Mouse (Mus musculus) CH12.LX (cell line): ENCODE data around the gene Zbtb8a. TPM values are rescaled to one million over a fixed set of nuclear protein-coding genes. Genes with fewer than 3 reads are reported as not detected.

Experiments
- DNase-seq: peaks from one replicate; pipeline ENCODE4 v3.0.0-alpha.2; 2013; ENCODE audit errors: extremely low read depth
- H3K27ac ChIP-seq: 2 replicates; pipeline ENCODE4 v1.5.1; 2012; ENCODE audit warnings: low read depth, mild to moderate bottlenecking, control low read depth, moderate library complexity; ENCODE audit not compliant: insufficient read depth
- H3K27me3 ChIP-seq: replicated peaks from 2 replicates; pipeline ENCODE3; 2012; ENCODE audit warnings: inconsistent platforms
- H3K36me3 ChIP-seq, 2 experiments: replicated peaks in 1 of 2; 2 replicates each; pipeline versions ENCODE3 to v1.6.1; 2012; ENCODE audit warnings: inconsistent platforms in 1 of 2, low read length in 1 of 2, mild to moderate bottlenecking in 1 of 2, mixed read lengths in 1 of 2, moderate library complexity in 1 of 2; ENCODE audit not compliant: control insufficient read depth in 1 of 2, insufficient read depth in 1 of 2
- H3K4me1 ChIP-seq, 2 experiments: 2 replicates each; pipeline ENCODE4 v1.6.1; 2012; ENCODE audit warnings: inconsistent platforms in 1 of 2, moderate library complexity in 1 of 2; ENCODE audit not compliant: insufficient read depth in 2 of 2, control insufficient read depth in 1 of 2
- H3K4me2 ChIP-seq: 2 replicates; pipeline ENCODE4 v1.6.1; 2012; ENCODE audit warnings: low read depth, mild to moderate bottlenecking, control low read depth; ENCODE audit not compliant: poor library complexity, insufficient read depth, severe bottlenecking
- H3K4me3 ChIP-seq, 3 experiments: fragments of 150-350 bp in 1 of 3; sonication (generic) in 1 of 3; replicated peaks in 1 of 3; 2 replicates each; pipeline versions ENCODE3 to v1.5.1; 2011 to 2012; ENCODE audit warnings: low read depth in 2 of 3, low read length in 2 of 3, mild to moderate bottlenecking in 2 of 3, moderate library complexity in 2 of 3, control low read depth in 1 of 3, improper control_type of control experiment in 1 of 3, inconsistent platforms in 1 of 3, mixed read lengths in 1 of 3; ENCODE audit not compliant: poor library complexity in 1 of 3
- H3K79me2 ChIP-seq: replicated peaks from 2 replicates; pipeline ENCODE4 v1.6.1; 2012; ENCODE audit warnings: mild to moderate bottlenecking, moderate library complexity; ENCODE audit not compliant: control insufficient read depth, poor library complexity, insufficient read depth, severe bottlenecking; ENCODE audit errors: extremely low read depth
- H3K9ac ChIP-seq: 2 replicates; pipeline ENCODE4 v1.6.1; 2012; ENCODE audit warnings: low read depth, mild to moderate bottlenecking, control low read depth, moderate library complexity; ENCODE audit not compliant: insufficient read depth
- H3K9me3 ChIP-seq: replicated peaks from 2 replicates; pipeline ENCODE3; 2012; ENCODE audit warnings: low read length, inconsistent platforms, mixed read lengths
- CTCF ChIP-seq, 2 experiments: IDR thresholded peaks in 1 of 2; conservative IDR thresholded peaks in 1 of 2; 2 replicates each; pipeline ENCODE4 v1.5.1; 2011 to 2012; ENCODE audit warnings: low read depth in 2 of 2, low read length in 2 of 2, improper control_type of control experiment in 1 of 2, inconsistent platforms in 1 of 2, mild to moderate bottlenecking in 1 of 2, moderate library complexity in 1 of 2
- ELF1 ChIP-seq: IDR thresholded peaks from 2 replicates; pipeline ENCODE4 v1.6.1; 2014; ENCODE audit warnings: low read depth, mild to moderate bottlenecking, inconsistent platforms, low read length, improper control_type of control experiment
- GABPA ChIP-seq: IDR thresholded peaks from 2 replicates; pipeline ENCODE4 v1.6.1; 2012; ENCODE audit warnings: low read depth, low read length, improper control_type of control experiment, inconsistent platforms; ENCODE audit not compliant: insufficient replicate concordance
- HCFC1 ChIP-seq: IDR thresholded peaks from 2 replicates; pipeline ENCODE4 v1.6.1; 2012; ENCODE audit warnings: low read depth, mild to moderate bottlenecking, inconsistent platforms, low read length, improper control_type of control experiment
- KAT2A ChIP-seq: IDR thresholded peaks from 2 replicates; pipeline ENCODE4 v1.6.1; 2012; ENCODE audit warnings: low read length, improper control_type of control experiment, inconsistent platforms; ENCODE audit not compliant: insufficient replicate concordance
- MAFK ChIP-seq: IDR thresholded peaks from 2 replicates; pipeline ENCODE4 v1.6.1; 2011; ENCODE audit warnings: low read length, improper control_type of control experiment; ENCODE audit not compliant: insufficient replicate concordance
- MAX ChIP-seq: IDR thresholded peaks from 2 replicates; pipeline ENCODE4 v1.6.1; 2011; ENCODE audit warnings: low read length, improper control_type of control experiment
- MXI1 ChIP-seq: IDR thresholded peaks from 2 replicates; pipeline ENCODE4 v1.6.1; 2011; ENCODE audit warnings: mild to moderate bottlenecking, low read depth, low read length, improper control_type of control experiment
- PAX5 ChIP-seq: IDR thresholded peaks from 2 replicates; pipeline ENCODE4 v1.6.1; 2012; ENCODE audit warnings: low read length, inconsistent platforms, mixed read lengths
- POLR2A ChIP-seq: IDR thresholded peaks from 2 replicates; pipeline ENCODE4 v1.6.1; 2011; ENCODE audit warnings: low read depth, mild to moderate bottlenecking, improper control_type of control experiment, low read length
- POLR2AphosphoS2 ChIP-seq: IDR thresholded peaks from 2 replicates; pipeline ENCODE4 v1.6.1; 2011; ENCODE audit warnings: low read depth, low read length, improper control_type of control experiment
- RCOR1 ChIP-seq: conservative IDR thresholded peaks from 2 replicates; pipeline ENCODE4 v1.6.1; 2012; ENCODE audit warnings: low read depth, mild to moderate bottlenecking, inconsistent platforms, low read length, improper control_type of control experiment
- UBTF ChIP-seq: IDR thresholded peaks from 2 replicates; pipeline ENCODE4 v1.6.1; 2012; ENCODE audit warnings: low read depth, mild to moderate bottlenecking, inconsistent platforms, low read length, improper control_type of control experiment, moderate library complexity
- dilution Hi-C: fragments of 300-500 bp; cut with MboI; formaldehyde crosslinking; loops from 2 replicates; pipeline ENCODE4 v1.14.3; 2020; ENCODE audit warnings: low sequenced_read_pairs; ENCODE audit not compliant: extremely low pct_unique_long_range_greater_than_20kb, extremely low pct_ligation_motif_present
- in situ Hi-C: fragments of 300-500 bp; cut with MboI; formaldehyde crosslinking; loops from 3 replicates; pipeline ENCODE4 v1.14.3; 2019; ENCODE audit warnings: low sequenced_read_pairs, low pct_ligation_motif_present, low pct_unique_long_range_greater_than_20kb, mixed read lengths
- polyA plus RNA-seq: library from polyadenylated mRNA; unstranded; fragments of >175 nt; gene quantifications from 2 replicates; pipeline ENCODE4 v1.2.1, GENCODE M21; 2012; ENCODE audit warnings: low read depth; ENCODE audit not compliant: insufficient read length
- total RNA-seq, 2 experiments: library from RNA; depleted of rRNA; stranded (reverse); fragments of 300-350 nt in 1 of 2; fragments of >200 nt in 1 of 2; gene quantifications; 2 replicates each; pipeline ENCODE4 v1.2.3; 2012 to 2014

Gene Zbtb8a
- 0.04 TPM in 1 of 2 replicates, not detected in the other for total RNA-seq (2012; rRNA removed)
- 0.16 TPM in 1 of 2 replicates, not detected in the other for total RNA-seq (2014; rRNA removed)
- polyA plus RNA-seq = 0.11 TPM in 1 of 2 replicates, not detected in the other

GRCm38 (mm10) chr4:129377601-129378390 lies at the start of gene Zbtb8a:
Gene Zbtb8a (minus strand): TSS chr4:129378116.
- H3K9ac ChIP-seq = peak within 1 kb of the TSS; percentile 27
- H3K4me1 ChIP-seq = peaks cover 0 to 6% of the 10 kb centered on the region in 2 experiments; a peak in 1 of 4 replicates
- no peak within 1 kb of the TSS for H3K27ac ChIP-seq
- H3K4me2 ChIP-seq = peak within 1 kb of the TSS; percentile 96
- dilution Hi-C loops = no loop called here
- H3K4me3 ChIP-seq = peak within 1 kb of the TSS; percentile 23 to 54 (median 38)
- H3K36me3 ChIP-seq = no peaks in the 10 kb centered on the region
- H3K9me3 ChIP-seq = peaks cover 24% of the 10 kb centered on the region
- peak; percentile 32; the same call in 1 of the 2 replicates for TF ChIP-seq UBTF
- no peak for TF ChIP-seq MAX
- TF ChIP-seq GABPA = no peak
- no peak for TF ChIP-seq PAX5
- no peak for TF ChIP-seq CTCF (conservative IDR thresholded peaks at IDR 0.05 in 1 of 2, IDR thresholded peaks at IDR 0.05 in 1 of 2; ENCODE audit: low read depth in 2 of 2, low read length in 2 of 2)
- TF ChIP-seq POLR2AphosphoS2 = no peak
- no peak for TF ChIP-seq ELF1
- no peak for TF ChIP-seq MXI1
- TF ChIP-seq, all 38 proteins: peak for 1
- no peak for DNase-seq
- no peaks in the 10 kb centered on the region for H3K79me2 ChIP-seq
- in situ Hi-C loops = no loop called here
- H3K27me3 ChIP-seq = peaks cover 40% of the 10 kb centered on the region

- TF ChIP-seq CTCF (conservative IDR thresholded peaks at IDR 0.05 in 1 of 2, IDR thresholded peaks at IDR 0.05 in 1 of 2; ENCODE audit: low read depth in 2 of 2, low read length in 2 of 2) = peak in 1 of 2 experiments; percentile 10; a peak in 1 of 4 replicates
- TF ChIP-seq POLR2A = no peak
- no peak overlapping the region for H3K27ac ChIP-seq
- no peak for DNase-seq
- no peak overlapping the region for H3K4me2 ChIP-seq
- dilution Hi-C loops = no loop called here
- H3K27me3 ChIP-seq = no peaks in the 10 kb centered on the region
- no peaks in the 10 kb centered on the region for H3K79me2 ChIP-seq
- no peaks in the 10 kb centered on the region for H3K9me3 ChIP-seq
- no peak overlapping the region for H3K4me3 ChIP-seq
- no peak overlapping the region for H3K9ac ChIP-seq
- H3K36me3 ChIP-seq = no peaks in the 10 kb centered on the region
- H3K4me1 ChIP-seq = peaks cover 0 to 6% of the 10 kb centered on the region in 2 experiments; a peak in 1 of 4 replicates
- in situ Hi-C loops = no loop called here
Observed at GRCm38 (mm10) chr4:129418321-129418720, 40.4 kb upstream of the Zbtb8a start.

- no peak for DNase-seq
- Histone ChIP-seq H3K4me3 (no peak overlapping the region), H3K27me3 (no peaks in the 10 kb centered on the region), H3K4me1 (no peaks in the 10 kb centered on the region), H3K9me3 (no peaks in the 10 kb centered on the region), H3K36me3 (no peaks in the 10 kb centered on the region), H3K27ac (no peak overlapping the region), H3K9ac (no peak overlapping the region), H3K4me2 (no peak overlapping the region), H3K79me2 (no peaks in the 10 kb centered on the region)
- dilution Hi-C loops (no loop called here), in situ Hi-C loops (no loop called here)
- TF ChIP-seq ELF1 (no peak), KAT2A (no peak), HCFC1 (no peak), RCOR1 (no peak), MXI1 (no peak), MAFK (no peak), MAX (no peak), PAX5 (no peak)
Observed at GRCm38 (mm10) chr4:129416478-129416877, 38.6 kb upstream of the Zbtb8a start.
